Mouse (Mus musculus): ENCODE data around the gene Tmem33.

- no peak for TF ChIP-seq POLR2A (IDR thresholded peaks at IDR 0.05; ENCODE audit: extremely low read depth, insufficient read depth, low read length)
- TF ChIP-seq CTCF (IDR thresholded peaks at IDR 0.05; ENCODE audit: extremely low read depth, insufficient read depth, low read length), result no peak
Measured at GRCm38 (mm10) chr5:67266106-67266505, 5.7 kb downstream of the Tmem33 start.

Measured in cortical plate, adult 2 months (tissue).